In the genomic region with DNA sequence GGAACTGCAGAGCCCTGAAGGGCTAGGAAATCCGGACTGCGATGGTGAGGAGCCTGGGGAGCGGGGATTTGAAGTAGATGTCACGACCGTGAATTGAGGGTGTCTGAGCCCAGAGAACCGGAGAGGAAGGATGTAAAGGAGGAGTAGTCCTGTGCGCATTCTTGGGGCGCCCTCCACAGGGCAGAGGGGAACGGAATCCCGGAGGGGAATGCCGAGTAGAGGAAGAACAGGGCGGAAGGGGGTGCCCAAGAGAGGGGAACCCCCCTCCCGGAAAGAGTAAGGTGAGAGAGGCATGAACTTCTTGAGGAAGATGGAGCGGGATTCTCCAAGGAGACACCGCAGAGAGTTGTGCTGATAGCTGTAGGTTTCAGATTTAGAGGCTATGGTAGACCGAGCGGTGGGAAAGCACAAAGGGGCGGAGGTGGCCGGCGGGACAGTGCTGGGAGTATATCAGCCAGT, we compare ENCODE assay signal across 8 mouse cellular contexts. TPM values are rescaled to one million over a fixed set of nuclear protein-coding genes. Genes with fewer than 3 reads are reported as not detected.
DNase-seq lines count a peak whose midpoint lies in the region; ATAC-seq and TF ChIP-seq lines count a peak whose summit lies in the region.

No protein-coding gene starts in this region.

- peak overlapping the region; percentile 71 for H3K9ac ChIP-seq in ES-Bruce4 (ENCODE audit: low read depth, poor library complexity, severe bottlenecking)
- H3K9ac ChIP-seq in hindbrain, embryonic 12.5 days, result peak overlapping the region; percentile 78
- H3K9ac ChIP-seq in lung, postnatal 0 days (replicated peaks; ENCODE audit: low read depth), result peak overlapping the region; percentile 39

- peak overlapping the region; percentile 73 for H3K4me2 ChIP-seq in hindbrain, embryonic 12.5 days (replicated peaks)
- H3K4me2 ChIP-seq in lung, postnatal 0 days (replicated peaks; ENCODE audit: low read depth, low read length), result peak overlapping the region; percentile 90

- no peak overlapping the region for H3K27ac ChIP-seq in ES-Bruce4 (ENCODE audit: insufficient read depth, low read length)
- H3K27ac ChIP-seq in hindbrain, embryonic 12.5 days, result peak overlapping the region; percentile 85
- H3K27ac ChIP-seq in lung, postnatal 0 days (ENCODE audit: low read length), result peak overlapping the region; percentile 33

- H3K4me1 ChIP-seq in ES-Bruce4 (ENCODE audit: control insufficient read depth, insufficient read depth, low read length), result no peaks in the 10 kb centered on the region
- H3K4me1 ChIP-seq in hindbrain, embryonic 12.5 days, result peaks cover 13% of the 10 kb centered on the region
- no peaks in the 10 kb centered on the region for H3K4me1 ChIP-seq in lung, postnatal 0 days (ENCODE audit: insufficient read depth, low read depth, low read length)

- DNase-seq in cerebellum, adult 18-20 months, result peak; percentile 84 to 89
- DNase-seq in frontal cortex, adult 2 months (ENCODE audit: extremely low spot score in 1 of 2, low spot score in 1 of 2), result peak; percentile 65 to 88
- peak; percentile 77 to 83 for DNase-seq in layer of hippocampus, postnatal 10 days (ENCODE audit: low spot score in 2 of 2)
- peak; percentile 76 for DNase-seq in lung, postnatal 0 days (ENCODE audit: low spot score)
- DNase-seq in ovary, postnatal 10 days (ENCODE audit: low spot score), result peak; percentile 13
- DNase-seq in thymus, postnatal 0 days (ENCODE audit: low spot score), result peak; percentile 38

- no peaks in the 10 kb centered on the region for H3K27me3 ChIP-seq in ES-Bruce4 (ENCODE audit: control insufficient read depth, insufficient read depth, low read length, poor library complexity, severe bottlenecking)
- no peaks in the 10 kb centered on the region for H3K27me3 ChIP-seq in hindbrain, embryonic 12.5 days
- H3K27me3 ChIP-seq in lung, postnatal 0 days (replicated peaks; ENCODE audit: insufficient read depth, low read length), result no peaks in the 10 kb centered on the region

- peak overlapping the region; percentile 83 for H3K4me3 ChIP-seq in ES-Bruce4 (ENCODE audit: low read depth, low read length)
- H3K4me3 ChIP-seq in hindbrain, embryonic 12.5 days, result peak overlapping the region; percentile 70
- H3K4me3 ChIP-seq in lung, postnatal 0 days (ENCODE audit: low read depth, low read length), result peak overlapping the region; percentile 58

- ATAC-seq in hindbrain, embryonic 12.5 days (ENCODE audit: low FRiP score), result peak; percentile 85
- peak; percentile 76 for ATAC-seq in lung, postnatal 0 days

- peak; percentile 60 for TF ChIP-seq CTCF in ES-Bruce4 (IDR thresholded peaks at IDR 0.05; ENCODE audit: low read depth, low read length)
- TF ChIP-seq CTCF in lung, postnatal 0 days (IDR thresholded peaks at IDR 0.05), result peak; percentile 70

- no peak for TF ChIP-seq POLR2A in ES-Bruce4 (IDR thresholded peaks at IDR 0.05; ENCODE audit: insufficient read depth, low read length)

- WGBS in hindbrain, embryonic 12.5 days, result under 1% methylated on average over 20 of the region's 20 CpGs
- 2% methylated on average over 20 of the region's 20 CpGs for WGBS in lung, postnatal 0 days

- H3K36me3 ChIP-seq in ES-Bruce4 (ENCODE audit: control insufficient read depth, insufficient read depth, low read length, poor library complexity, severe bottlenecking), result no peaks in the 10 kb centered on the region
- H3K36me3 ChIP-seq in hindbrain, embryonic 12.5 days, result no peaks in the 10 kb centered on the region
- H3K36me3 ChIP-seq in lung, postnatal 0 days (ENCODE audit: insufficient read depth, low read length), result no peaks in the 10 kb centered on the region

- no peak for TF ChIP-seq EP300 in ES-Bruce4 (IDR thresholded peaks at IDR 0.05; ENCODE audit: insufficient read depth, low read depth, low read length)
- no peak for TF ChIP-seq EP300 in lung, postnatal 0 days (IDR thresholded peaks at IDR 0.05)

- H3K9me3 ChIP-seq in ES-Bruce4 (replicated peaks; ENCODE audit: control insufficient read depth, insufficient read depth, low read length, poor library complexity, severe bottlenecking), result no peaks in the 10 kb centered on the region
- H3K9me3 ChIP-seq in hindbrain, embryonic 12.5 days (replicated peaks), result no peaks in the 10 kb centered on the region
- no peaks in the 10 kb centered on the region for H3K9me3 ChIP-seq in lung, postnatal 0 days (ENCODE audit: low read length)

RNA-seq across cellular contexts. Expression of gene Paqr8, which starts 0.6 kb away (rescaled TPM):
- polyA plus RNA-seq in ES-Bruce4 (2011; ENCODE audit: insufficient read depth, insufficient read length, low read depth, missing spikeins), result 4.4 and 4.9 TPM in 2 replicates
- 68.9 and 69.5 TPM in 2 replicates for polyA plus RNA-seq in frontal cortex, adult 2 months (2012; rRNA removed)
- polyA plus RNA-seq in hindbrain, embryonic 12.5 days (2016; fragmentation: Nextera tagmentation; extraction: Ambion mirVana), result 15.6 and 16.4 TPM in 2 replicates
- total RNA-seq in layer of hippocampus, postnatal 10 days (2021), result 100 to 1,000 TPM in 1 of 2 experiments, 10 to 100 TPM in 1; 93.1 to 132 TPM
- polyA plus RNA-seq in lung, postnatal 0 days (2015; fragmentation: Nextera tagmentation; extraction: Ambion mirVana), result 4.8 and 8.3 TPM in 2 replicates
- 0.73 and 0.94 TPM in 2 replicates for polyA plus RNA-seq in thymus, postnatal 0 days (2015; fragmentation: Nextera tagmentation; extraction: Ambion mirVana)

Comparison
In these comparisons a context has a peak if more than half of its experiments do, and no peak if none do; other contexts are left out.
1. DNase-seq: peak in every context shown above with its lines; median percentile 86 in cerebellum, adult 18-20 months; 80 in layer of hippocampus, postnatal 10 days; 76 in frontal cortex, adult 2 months; 76 in lung, postnatal 0 days; 38 in thymus, postnatal 0 days; 13 in ovary, postnatal 10 days.